Mouse (Mus musculus) embryonic facial prominence, embryonic 12.5 days (tissue): ENCODE measurements around the gene Ambp. TPM values are rescaled to one million over a fixed set of nuclear protein-coding genes. Genes with fewer than 3 reads are reported as not detected.

ENCODE experiments used
- ATAC-seq: fragments of 200-750 bp; cut with Nextera tagmentation; 2 replicates; pipeline ENCODE4 v1.8.0; 2017; ENCODE audit not compliant: insufficient number of reproducible peaks, insufficient read depth, low FRiP score, low TSS enrichment
- H3K27ac ChIP-seq: fragments of 300-500 bp; sonication (generic); 2 replicates; pipeline ENCODE4 v1.5.1; 2016; ENCODE audit warnings: mild to moderate bottlenecking
- H3K27me3 ChIP-seq: fragments of 300-500 bp; sonication (generic); 2 replicates; pipeline ENCODE4 v1.6.1; 2016; ENCODE audit warnings: mild to moderate bottlenecking, moderate library complexity
- H3K36me3 ChIP-seq: fragments of 300-500 bp; sonication (generic); 2 replicates; pipeline ENCODE4 v1.6.1; 2016; ENCODE audit warnings: mild to moderate bottlenecking
- H3K4me1 ChIP-seq: fragments of 300-500 bp; sonication (generic); 2 replicates; pipeline ENCODE4 v1.6.1; 2016
- H3K4me2 ChIP-seq: fragments of 300-500 bp; sonication (generic); replicated peaks from 2 replicates; pipeline ENCODE4 v1.6.1; 2016; ENCODE audit warnings: mild to moderate bottlenecking, moderate library complexity
- H3K4me3 ChIP-seq: fragments of 300-500 bp; sonication (generic); 2 replicates; pipeline ENCODE4 v1.5.1; 2016; ENCODE audit warnings: mild to moderate bottlenecking
- H3K9ac ChIP-seq: fragments of 300-500 bp; sonication (generic); 2 replicates; pipeline ENCODE4 v1.6.1; 2016; ENCODE audit warnings: mild to moderate bottlenecking, moderate library complexity
- H3K9me3 ChIP-seq: fragments of 300-500 bp; sonication (generic); 2 replicates; pipeline ENCODE4 v1.6.1; 2016; ENCODE audit warnings: mild to moderate bottlenecking, moderate library complexity
- WGBS: fragments of 180-500 bp; shearing (Covaris S2); methylation state at CpG from one replicate; pipeline ENCODE4 v1.1.7; 2016; 5-methylcytosine and 5-hydroxymethylcytosine counted together
- polyA plus RNA-seq: library from polyadenylated mRNA; unstranded; fragments of >200 nt; fragmentation: Nextera tagmentation; extraction: Ambion mirVana; gene quantifications from 2 replicates; pipeline ENCODE4 v1.2.1, GENCODE M21; 2016

Gene Ambp
- polyA plus RNA-seq, 1 experiment from 2014 or later = 0.55 TPM

- H3K27me3 ChIP-seq = no peaks in the 10 kb centered on the region
- WGBS = 88% methylated on average over 4 of the region's 4 CpGs
- no peak overlapping the region for H3K4me3 ChIP-seq
- H3K9me3 ChIP-seq = no peaks in the 10 kb centered on the region
- H3K4me2 ChIP-seq = no peak overlapping the region
- no peaks in the 10 kb centered on the region for H3K4me1 ChIP-seq
- H3K36me3 ChIP-seq = peaks cover 68% of the 10 kb centered on the region
- no peak overlapping the region for H3K27ac ChIP-seq
- no peak for ATAC-seq
- H3K9ac ChIP-seq = no peak overlapping the region
Observed at GRCm38 (mm10) chr4:63102025-63102424, 52.6 kb downstream of the Ambp start.

- no peak for ATAC-seq
- 91% methylated on average over 11 of the region's 11 CpGs for WGBS
Observed at GRCm38 (mm10) chr4:63100478-63100877, 54.1 kb downstream of the Ambp start.

GRCm38 (mm10) chr4:63097603-63098002, 57.0 kb downstream of the Ambp start:
- peaks cover 69% of the 10 kb centered on the region for H3K36me3 ChIP-seq
- 94% methylated on average over 1 of the region's 1 CpGs for WGBS
- no peak overlapping the region for H3K9ac ChIP-seq
- H3K4me3 ChIP-seq = no peak overlapping the region
- H3K4me1 ChIP-seq = no peaks in the 10 kb centered on the region
- no peak for ATAC-seq
- no peak overlapping the region for H3K27ac ChIP-seq
- H3K9me3 ChIP-seq = no peaks in the 10 kb centered on the region
- no peak overlapping the region for H3K4me2 ChIP-seq
- H3K27me3 ChIP-seq = no peaks in the 10 kb centered on the region

More at GRCm38 (mm10) chr4:63100478-63100877, 54.1 kb downstream of the Ambp start:
- Histone ChIP-seq H3K9ac (no peak overlapping the region), H3K9me3 (no peaks in the 10 kb centered on the region), H3K36me3 (peaks cover 70% of the 10 kb centered on the region), H3K4me1 (no peaks in the 10 kb centered on the region), H3K4me2 (no peak overlapping the region), H3K4me3 (no peak overlapping the region), H3K27me3 (no peaks in the 10 kb centered on the region), H3K27ac (no peak overlapping the region)

Other genes with a start within 250 kb of the Ambp start
- 40.4 and 42.4 TPM in 2 replicates for gene Zfp618, start 189.2 kb downstream of the Ambp start, polyA plus RNA-seq
- 0.06 TPM in 1 of 2 replicates, not detected in the other for gene Kif12, start 17.3 kb upstream of the Ambp start, polyA plus RNA-seq
- gene Col27a1, start 59.2 kb upstream of the Ambp start, polyA plus RNA-seq = 19.3 and 21.8 TPM in 2 replicates
- not detected in 2 replicates for gene Orm1, start 189.8 kb upstream of the Ambp start, polyA plus RNA-seq
- not detected in 2 replicates for gene Orm3, start 201.4 kb upstream of the Ambp start, polyA plus RNA-seq
- not detected in 2 replicates for gene Orm2, start 207.7 kb upstream of the Ambp start, polyA plus RNA-seq
- 11.6 and 12.4 TPM in 2 replicates for gene Akna, start 248.6 kb upstream of the Ambp start, polyA plus RNA-seq